Mouse (Mus musculus): Measurements from ENCODE around the gene Clip3. TPM values are rescaled to one million over a fixed set of nuclear protein-coding genes. Genes with fewer than 3 reads are reported as not detected.

Clip3 gene
- polyA plus RNA-seq, 1 experiment from 2014 or later: 89.7 TPM

DNA sequence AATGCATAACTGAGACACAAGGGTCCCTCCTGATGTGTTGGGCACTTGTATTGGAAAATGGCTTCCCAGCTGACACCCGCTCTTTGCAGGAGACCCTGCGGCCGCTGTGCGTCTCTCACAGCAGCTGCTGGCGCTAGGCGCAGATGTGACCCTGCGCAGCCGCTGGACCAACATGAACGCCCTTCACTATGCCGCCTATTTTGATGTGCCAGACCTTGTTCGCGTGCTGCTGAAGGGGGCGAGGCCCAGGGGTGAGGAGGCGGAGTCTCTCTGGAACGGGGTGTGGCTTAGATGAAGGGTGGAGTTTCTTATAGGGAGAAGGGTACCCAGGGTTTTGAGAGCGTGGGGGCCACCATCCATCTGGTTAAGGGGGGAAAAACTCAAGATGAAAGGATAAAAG is 5.7 kb downstream of the Clip3 start:
- WGBS: 84% methylated on average over 16 of the region's 16 CpGs
- no peak for ATAC-seq (ENCODE audit: low FRiP score)
- Histone ChIP-seq H3K27me3 (replicated peaks) (no peaks in the 10 kb centered on the region), H3K9ac (replicated peaks) (no peak overlapping the region), H3K36me3 (peaks cover 83% of the 10 kb centered on the region), H3K27ac (replicated peaks) (no peak overlapping the region), H3K4me2 (no peak overlapping the region), H3K4me3 (replicated peaks) (no peak overlapping the region), H3K9me3 (replicated peaks) (no peaks in the 10 kb centered on the region), H3K4me1 (peaks cover 27% of the 10 kb centered on the region)

DNA sequence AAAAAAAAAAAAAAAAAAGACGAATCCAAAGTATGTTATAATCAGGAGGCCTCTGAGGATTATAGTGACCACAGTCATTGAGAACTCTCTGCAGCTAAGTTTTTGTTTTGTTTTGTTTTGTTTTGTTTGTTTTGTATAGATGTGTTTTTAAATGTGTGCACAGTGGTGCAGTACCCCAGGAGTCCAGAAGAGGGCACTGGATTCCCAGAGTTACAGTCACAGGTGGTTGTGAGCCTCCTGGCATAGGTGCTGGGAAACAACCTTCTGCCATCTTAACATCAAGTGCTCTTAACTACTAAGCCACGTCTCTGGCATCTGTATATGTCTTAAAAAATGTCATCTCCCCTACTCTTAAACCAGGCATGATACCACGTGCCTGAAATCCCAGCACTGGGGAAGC is 9.4 kb downstream of the Clip3 start:
- no peak for ATAC-seq (ENCODE audit: low FRiP score)
- WGBS: 57% methylated on average over 3 of the region's 3 CpGs
- no peak overlapping the region for H3K27ac ChIP-seq (replicated peaks)
- H3K4me1 ChIP-seq: no peaks in the 10 kb centered on the region
- no peaks in the 10 kb centered on the region for H3K9me3 ChIP-seq (replicated peaks)
- H3K9ac ChIP-seq (replicated peaks): no peak overlapping the region
- H3K4me2 ChIP-seq: no peak overlapping the region
- no peak overlapping the region for H3K4me3 ChIP-seq (replicated peaks)
- H3K27me3 ChIP-seq (replicated peaks): no peaks in the 10 kb centered on the region
- peaks cover 85% of the 10 kb centered on the region for H3K36me3 ChIP-seq

GRCm38 (mm10) chr7:30306083-30306779 is 14.7 kb downstream of the Clip3 start:
- Histone ChIP-seq H3K36me3 (peaks cover 55% of the 10 kb centered on the region), H3K4me2 (no peak overlapping the region), H3K27me3 (replicated peaks) (no peaks in the 10 kb centered on the region), H3K27ac (replicated peaks) (0 out of 2 replicates have a peak overlapping the region, but pooled peaks have one; percentile 4), H3K4me1 (peaks cover 24% of the 10 kb centered on the region), H3K9ac (replicated peaks) (no peak overlapping the region), H3K9me3 (replicated peaks) (no peaks in the 10 kb centered on the region), H3K4me3 (replicated peaks) (no peak overlapping the region)
- no peak for ATAC-seq (ENCODE audit: low FRiP score)
- 94% methylated on average over 16 of the region's 16 CpGs for WGBS

- peak; percentile 99 for ATAC-seq (ENCODE audit: low FRiP score)
- peaks cover 49% of the 10 kb centered on the region for H3K36me3 ChIP-seq
- 3% methylated on average over 27 of the region's 27 CpGs for whole genome bisulfite sequencing
Observed at GRCm38 (mm10) chr7:30308076-30309005, 16.8 kb downstream of the Clip3 start, which contains the start of gene Alkbh6. Gene Alkbh6 (plus strand): TSS chr7:30308717.

DNA sequence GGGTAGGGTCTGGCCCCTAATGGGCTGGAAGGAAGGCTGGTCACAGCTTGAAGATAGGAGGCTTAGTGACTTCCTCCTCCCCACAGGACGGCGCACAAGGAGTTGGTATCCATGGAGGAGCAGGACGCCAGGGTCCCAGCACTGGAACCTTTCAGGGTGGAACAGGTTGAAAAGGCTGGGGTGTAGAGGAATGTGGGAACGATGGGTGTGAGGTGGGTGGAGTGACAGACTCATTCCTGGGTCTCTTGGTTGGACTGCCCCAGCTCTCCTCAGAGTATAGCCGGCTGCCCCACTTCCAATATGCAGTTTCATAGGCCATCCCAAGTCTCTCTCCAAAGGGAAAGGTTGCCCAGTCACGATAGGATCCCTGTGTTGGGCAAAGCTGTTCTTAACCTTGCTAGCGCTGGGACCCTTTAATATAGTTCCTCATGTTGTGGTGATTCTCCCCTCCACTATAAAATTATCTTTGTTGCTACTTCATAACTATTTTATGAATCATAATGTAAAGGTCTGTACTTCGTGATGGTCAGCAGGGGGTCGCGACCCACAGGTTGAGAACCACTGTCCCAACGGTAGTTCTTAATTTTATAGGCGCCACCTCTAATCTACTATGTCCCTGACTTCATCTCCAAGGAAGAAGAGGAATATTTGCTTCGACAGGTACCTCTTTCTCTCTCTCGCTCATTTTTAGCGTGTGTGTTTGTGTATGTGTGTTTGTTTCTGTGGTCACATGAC is 18.0 kb downstream of the Clip3 start:
- Histone ChIP-seq H3K9me3 (replicated peaks) (no peaks in the 10 kb centered on the region), H3K36me3 (peaks cover 43% of the 10 kb centered on the region), H3K9ac (replicated peaks) (peak overlapping the region; percentile 69), H3K4me1 (peaks cover 25% of the 10 kb centered on the region), H3K4me3 (replicated peaks) (peak overlapping the region; percentile 73), H3K27me3 (replicated peaks) (no peaks in the 10 kb centered on the region), H3K27ac (replicated peaks) (no peak overlapping the region), H3K4me2 (peak overlapping the region; percentile 92)
- 64% methylated on average over 15 of the region's 15 CpGs for WGBS
- ATAC-seq (ENCODE audit: low FRiP score): no peak

More at GRCm38 (mm10) chr7:30308076-30309005, 16.8 kb downstream of the Clip3 start, which contains the start of gene Alkbh6:
- peak within 1 kb of the TSS; percentile 73 for H3K4me3 ChIP-seq (replicated peaks)
- H3K9me3 ChIP-seq (replicated peaks): no peaks in the 10 kb centered on the region
- peak within 1 kb of the TSS; percentile 92 for H3K4me2 ChIP-seq
- peaks cover 24% of the 10 kb centered on the region for H3K4me1 ChIP-seq
- H3K9ac ChIP-seq (replicated peaks): peak within 1 kb of the TSS; percentile 69
- peak within 1 kb of the TSS; percentile 85 for H3K27ac ChIP-seq (replicated peaks)
- no peaks in the 10 kb centered on the region for H3K27me3 ChIP-seq (replicated peaks)

GRCm38 (mm10) chr7:30310136-30310535 is 18.6 kb downstream of the Clip3 start:
- Histone ChIP-seq H3K27me3 (replicated peaks) (no peaks in the 10 kb centered on the region), H3K9ac (replicated peaks) (no peak overlapping the region), H3K36me3 (peaks cover 41% of the 10 kb centered on the region), H3K4me3 (replicated peaks) (no peak overlapping the region), H3K4me2 (peak overlapping the region; percentile 92), H3K27ac (replicated peaks) (no peak overlapping the region), H3K9me3 (replicated peaks) (no peaks in the 10 kb centered on the region), H3K4me1 (peaks cover 27% of the 10 kb centered on the region)
- no peak for ATAC-seq (ENCODE audit: low FRiP score)
- 94% methylated on average over 12 of the region's 12 CpGs for WGBS

DNA sequence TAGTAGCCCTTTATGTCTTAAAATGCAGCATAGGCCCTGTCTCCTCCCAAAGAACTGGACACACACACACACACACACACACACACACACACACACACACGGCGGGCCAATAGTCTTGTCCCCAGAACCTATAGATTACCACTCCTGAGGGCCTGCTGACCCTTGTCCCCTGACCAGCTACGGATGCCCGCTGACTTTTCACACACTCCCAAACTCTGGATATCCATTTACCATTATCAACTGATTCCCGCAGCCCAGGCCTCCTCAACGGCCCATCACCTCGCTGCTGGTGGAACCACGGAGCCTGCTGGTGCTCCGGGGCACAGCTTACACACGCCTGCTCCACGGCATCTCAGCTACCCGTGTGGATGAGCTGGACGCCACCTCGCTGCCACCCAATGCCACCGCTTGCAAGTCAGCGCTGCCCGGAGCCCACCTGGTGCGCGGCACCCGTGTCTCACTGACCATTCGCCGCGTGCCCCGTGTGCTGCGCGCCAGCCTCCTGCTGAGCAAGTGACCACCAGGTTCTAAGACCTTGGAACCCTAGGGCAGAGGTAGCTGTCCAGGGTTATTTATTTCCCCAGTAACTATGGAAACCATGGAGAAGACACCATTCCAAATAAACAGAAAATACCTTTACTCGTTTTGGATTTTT is 22.3 kb downstream of the Clip3 start:
- no peak for ATAC-seq (ENCODE audit: low FRiP score)
- Histone ChIP-seq H3K27ac (replicated peaks) (no peak overlapping the region), H3K9me3 (replicated peaks) (no peaks in the 10 kb centered on the region), H3K4me2 (no peak overlapping the region), H3K27me3 (replicated peaks) (no peaks in the 10 kb centered on the region), H3K9ac (replicated peaks) (no peak overlapping the region), H3K4me3 (replicated peaks) (no peak overlapping the region), H3K4me1 (peaks cover 19% of the 10 kb centered on the region), H3K36me3 (peaks cover 24% of the 10 kb centered on the region; the same call in 1 of the 2 replicates)
- WGBS: 56% methylated on average over 27 of the region's 27 CpGs

- H3K4me1 ChIP-seq: peaks cover 11% of the 10 kb centered on the region
- no peaks in the 10 kb centered on the region for H3K27me3 ChIP-seq (replicated peaks)
- peaks cover 24% of the 10 kb centered on the region; the same call in 1 of the 2 replicates for H3K36me3 ChIP-seq
- WGBS: 4% methylated on average over 9 of the region's 9 CpGs
- no peak for ATAC-seq (ENCODE audit: low FRiP score)
- peak within 1 kb of the TSS; percentile 30; the same call in 1 of the 2 replicates for H3K9ac ChIP-seq (replicated peaks)
- H3K4me2 ChIP-seq: peak within 1 kb of the TSS; percentile 15
- no peaks in the 10 kb centered on the region for H3K9me3 ChIP-seq (replicated peaks)
- H3K4me3 ChIP-seq (replicated peaks): peak within 1 kb of the TSS; percentile 15; the same call in 1 of the 2 replicates
- H3K27ac ChIP-seq (replicated peaks): no peak within 1 kb of the TSS
Observed at GRCm38 (mm10) chr7:30314721-30315155, 23.2 kb downstream of the Clip3 start, which contains the start of gene Syne4. Gene Syne4 (plus strand): TSS chr7:30314807.

DNA sequence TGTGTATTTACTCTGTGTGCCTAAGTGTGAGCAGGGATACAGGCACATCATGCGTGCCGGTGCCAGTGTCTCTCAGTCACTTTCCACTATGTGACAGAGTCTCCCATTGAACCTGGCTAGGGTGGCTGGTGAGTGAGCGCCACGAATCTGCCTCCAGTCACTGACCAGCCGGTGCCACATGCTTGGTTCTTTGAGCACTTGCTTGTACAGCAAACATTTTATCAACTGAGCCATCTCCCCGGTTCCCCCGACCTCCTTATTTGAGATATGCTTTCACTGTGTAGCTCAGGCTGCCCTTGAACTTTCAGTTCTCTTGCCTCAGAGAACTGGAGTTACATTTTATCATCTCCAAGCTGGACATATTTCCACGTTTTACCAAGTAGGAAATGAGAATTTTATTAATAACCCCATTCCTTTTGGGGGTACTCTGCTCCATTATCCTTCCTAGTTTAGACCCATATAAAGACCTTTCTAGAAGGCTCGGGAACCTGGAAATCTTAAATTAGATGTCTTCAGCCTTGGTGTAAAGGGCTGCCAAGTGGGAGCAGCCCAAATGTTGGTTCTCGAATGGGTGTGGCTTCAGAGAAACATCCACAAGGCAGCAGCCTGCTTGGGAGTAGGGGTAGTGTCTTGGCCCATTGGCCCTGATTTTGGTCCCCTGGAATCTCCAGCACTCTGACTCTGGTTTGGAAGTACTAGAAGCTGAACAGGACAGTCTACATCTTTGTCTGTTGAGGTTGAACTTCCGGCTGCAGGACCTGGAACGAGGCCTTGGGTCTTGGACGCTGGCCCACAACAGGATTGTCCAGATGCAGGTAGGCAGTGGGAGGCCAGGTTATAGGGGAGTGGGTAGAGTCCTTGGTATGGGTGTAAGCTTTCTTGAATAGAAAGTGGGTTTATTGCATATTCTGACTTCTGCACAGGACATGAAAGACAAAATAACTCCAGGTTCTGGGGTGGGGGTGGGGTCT is 24.3 kb downstream of the Clip3 start:
- 86% methylated on average over 13 of the region's 13 CpGs for WGBS
- H3K4me2 ChIP-seq: no peak overlapping the region
- H3K9me3 ChIP-seq (replicated peaks): no peaks in the 10 kb centered on the region
- peaks cover 5% of the 10 kb centered on the region for H3K4me1 ChIP-seq
- no peaks in the 10 kb centered on the region for H3K27me3 ChIP-seq (replicated peaks)
- peaks cover 23% of the 10 kb centered on the region; the same call in 1 of the 2 replicates for H3K36me3 ChIP-seq
- ATAC-seq (ENCODE audit: low FRiP score): no peak
- H3K9ac ChIP-seq (replicated peaks): no peak overlapping the region
- no peak overlapping the region for H3K27ac ChIP-seq (replicated peaks)
- no peak overlapping the region for H3K4me3 ChIP-seq (replicated peaks)

- Histone ChIP-seq H3K27me3 (replicated peaks) (no peaks in the 10 kb centered on the region), H3K4me1 (peaks cover 21% of the 10 kb centered on the region), H3K9ac (replicated peaks) (no peak overlapping the region), H3K9me3 (replicated peaks) (no peaks in the 10 kb centered on the region), H3K27ac (replicated peaks) (no peak overlapping the region), H3K36me3 (peaks cover 6% of the 10 kb centered on the region; the same call in 1 of the 2 replicates), H3K4me2 (no peak overlapping the region), H3K4me3 (replicated peaks) (no peak overlapping the region)
- ATAC-seq (ENCODE audit: low FRiP score): no peak
- 96% methylated on average over 3 of the region's 3 CpGs for WGBS
Observed at GRCm38 (mm10) chr7:30318142-30318541, 26.6 kb downstream of the Clip3 start.

Measured in neural tube, embryonic 15.5 days (tissue).